Mouse (Mus musculus): ENCODE data around the gene Nudt4.

- TF ChIP-seq POLR2A (IDR thresholded peaks at IDR 0.05; ENCODE audit: control insufficient read depth, extremely low read depth, insufficient read depth, low read length, poor library complexity) (no peak), CTCF (IDR thresholded peaks at IDR 0.05; ENCODE audit: borderline replicate concordance, control insufficient read depth, extremely low read depth, insufficient read depth, low read length, poor library complexity) (no peak)
Observed at GRCm38 (mm10) chr10:95503443-95504235, 60.3 kb downstream of the Nudt4 start.

Measured in thymus, adult 2 months (tissue).